Mouse (Mus musculus) fat pad, adult 2 months (tissue): ENCODE results near the gene Uqcc2.

ENCODE experiments used
- DNase-seq: peaks from one replicate; pipeline ENCODE4 v3.0.0-alpha.2; 2011; ENCODE audit warnings: low read depth, low spot score; ENCODE audit errors: extremely low read depth

Gene Uqcc2

GRCm38 (mm10) chr17:27125669-27126202, 8.0 kb downstream of the Uqcc2 start:
- DNase-seq: no peak

GRCm38 (mm10) chr17:27125185-27125584, 8.5 kb downstream of the Uqcc2 start:
- DNase-seq: no peak

- DNase-seq: no peak
Observed at GRCm38 (mm10) chr17:27123813-27124375, 9.8 kb downstream of the Uqcc2 start.

- no peak for DNase-seq
Observed at GRCm38 (mm10) chr17:27123103-27123502, 10.6 kb downstream of the Uqcc2 start.

- DNase-seq: no peak
Observed at GRCm38 (mm10) chr17:27122701-27123100, 11.0 kb downstream of the Uqcc2 start.

GRCm38 (mm10) chr17:27121781-27122180, 11.9 kb downstream of the Uqcc2 start:
- no peak for DNase-seq

GRCm38 (mm10) chr17:27121266-27121665, 12.4 kb downstream of the Uqcc2 start:
- no peak for DNase-seq

- DNase-seq: no peak
Observed at GRCm38 (mm10) chr17:27120561-27121024, 13.1 kb downstream of the Uqcc2 start.

GRCm38 (mm10) chr17:27119954-27120353, 13.8 kb downstream of the Uqcc2 start:
- no peak for DNase-seq

- DNase-seq: no peak
Observed at GRCm38 (mm10) chr17:27119540-27119895, 14.2 kb downstream of the Uqcc2 start.

GRCm38 (mm10) chr17:27118676-27119539, 14.8 kb downstream of the Uqcc2 start:
- no peak for DNase-seq

GRCm38 (mm10) chr17:27110072-27110471, 23.6 kb downstream of the Uqcc2 start:
- DNase-seq: no peak

- DNase-seq: no peak
Observed at GRCm38 (mm10) chr17:27107936-27108335, 25.8 kb downstream of the Uqcc2 start.

GRCm38 (mm10) chr17:27106745-27107144, 27.0 kb downstream of the Uqcc2 start:
- DNase-seq: no peak

- DNase-seq: no peak
Observed at GRCm38 (mm10) chr17:27105698-27106470, 27.8 kb downstream of the Uqcc2 start.

- no peak for DNase-seq
Observed at GRCm38 (mm10) chr17:27101675-27102074, 32.0 kb downstream of the Uqcc2 start.

GRCm38 (mm10) chr17:27095690-27096089, 38.0 kb downstream of the Uqcc2 start:
- DNase-seq: no peak

- DNase-seq: no peak
Observed at GRCm38 (mm10) chr17:27090068-27090467, 43.6 kb downstream of the Uqcc2 start.

- DNase-seq: no peak
Observed at GRCm38 (mm10) chr17:27087426-27087825, 46.3 kb downstream of the Uqcc2 start.

GRCm38 (mm10) chr17:27085676-27086075, 48.0 kb downstream of the Uqcc2 start:
- DNase-seq: no peak

GRCm38 (mm10) chr17:27083601-27084000, 50.1 kb downstream of the Uqcc2 start:
- DNase-seq: no peak
